Mouse (Mus musculus) embryonic facial prominence, embryonic 10.5 days (tissue): ENCODE measurements around the gene Shank1. TPM values are rescaled to one million over a fixed set of nuclear protein-coding genes. Genes with fewer than 3 reads are reported as not detected.

Source experiments
- DNase-seq: peaks from one replicate; pipeline ENCODE4 v3.0.0-alpha.2; 2017; ENCODE audit warnings: low spot score
- H3K27ac ChIP-seq: fragments of 300-500 bp; sonication (generic); replicated peaks from 2 replicates; pipeline ENCODE4 v1.5.1; 2016; ENCODE audit warnings: mild to moderate bottlenecking
- H3K27me3 ChIP-seq: fragments of 300-500 bp; sonication (generic); replicated peaks from 2 replicates; pipeline ENCODE4 v1.6.1; 2016; ENCODE audit warnings: low read depth, mild to moderate bottlenecking; ENCODE audit not compliant: poor library complexity, severe bottlenecking
- H3K36me3 ChIP-seq: fragments of 300-500 bp; sonication (generic); replicated peaks from 2 replicates; pipeline ENCODE4 v1.6.1; 2016; ENCODE audit warnings: mild to moderate bottlenecking, moderate library complexity
- H3K4me1 ChIP-seq: fragments of 300-500 bp; sonication (generic); 2 replicates; pipeline ENCODE4 v1.6.1; 2016
- H3K4me3 ChIP-seq: fragments of 300-500 bp; sonication (generic); 2 replicates; pipeline ENCODE4 v1.5.1; 2016; ENCODE audit warnings: mild to moderate bottlenecking, moderate library complexity
- H3K9me3 ChIP-seq: fragments of 300-500 bp; sonication (generic); 2 replicates; pipeline ENCODE4 v1.6.1; 2016; ENCODE audit warnings: mild to moderate bottlenecking
- WGBS: fragments of 180-500 bp; shearing (Covaris S2); methylation state at CpG from one replicate; pipeline ENCODE4 v1.1.7; 2016; 5-methylcytosine and 5-hydroxymethylcytosine counted together
- polyA plus RNA-seq: library from polyadenylated mRNA; unstranded; fragments of >200 nt; fragmentation: Nextera tagmentation; extraction: Ambion mirVana; gene quantifications from 2 replicates; pipeline ENCODE4 v1.2.1, GENCODE M21; 2016

Shank1 gene
- polyA plus RNA-seq, 1 experiment from 2014 or later: 0.80 TPM

DNA sequence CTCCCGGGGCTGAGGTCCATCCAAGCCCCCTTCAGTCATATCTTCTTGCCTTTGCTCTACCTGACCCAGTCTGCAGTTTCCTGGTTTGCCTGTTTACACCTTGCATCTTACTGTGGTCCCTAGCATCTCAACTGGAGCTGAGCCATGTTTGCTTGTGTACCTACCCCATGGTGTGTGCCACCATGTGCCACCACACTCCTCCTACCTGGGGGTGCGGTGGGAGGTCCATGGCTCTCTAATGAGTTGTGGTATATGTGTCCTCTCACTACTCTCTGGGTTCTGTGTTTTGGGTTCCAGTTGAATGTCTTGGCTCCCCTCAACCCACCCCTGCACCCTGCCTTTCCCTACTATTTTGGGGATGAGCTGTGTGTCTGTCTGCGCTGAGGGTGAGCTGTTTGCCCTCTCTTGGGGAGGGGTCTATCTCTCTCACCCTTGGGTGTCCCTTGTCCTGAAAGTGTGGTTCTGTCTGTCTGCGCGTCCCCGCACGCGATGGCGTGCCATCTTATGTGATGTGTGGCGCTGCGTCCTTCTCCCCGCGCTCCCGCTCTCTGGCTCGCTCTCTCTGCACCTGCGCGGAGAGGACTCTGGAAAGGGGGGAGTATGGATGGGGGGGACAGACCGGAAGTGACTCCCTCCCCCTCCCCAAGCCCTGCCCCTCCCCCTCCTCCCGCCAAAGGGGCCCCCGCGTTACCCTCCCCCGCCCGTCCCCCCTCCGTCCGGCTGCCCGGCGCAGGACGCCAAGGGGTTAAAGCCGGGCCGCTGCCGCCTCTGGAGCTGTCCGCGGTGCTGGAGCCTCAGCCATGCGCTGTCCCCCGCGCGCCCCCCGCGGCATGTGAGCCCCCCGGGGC lies 25.2 kb downstream of the Shank1 start:
- Histone ChIP-seq H3K36me3 (no peaks in the 10 kb centered on the region), H3K27me3 (peaks cover 86% of the 10 kb centered on the region), H3K4me3 (peak overlapping the region; percentile 61), H3K9me3 (no peaks in the 10 kb centered on the region), H3K27ac (0 out of 2 replicates have a peak overlapping the region, but pooled peaks have one; percentile 14), H3K4me1 (peaks cover 23% of the 10 kb centered on the region)
- WGBS: 4% methylated on average over 38 of the region's 40 CpGs
- DNase-seq: peak; percentile 80

GRCm38 (mm10) chr7:44336046-44337021 lies 26.3 kb downstream of the Shank1 start:
- peaks cover 23% of the 10 kb centered on the region for H3K4me1 ChIP-seq
- no peak overlapping the region for H3K27ac ChIP-seq
- no peaks in the 10 kb centered on the region for H3K36me3 ChIP-seq
- H3K9me3 ChIP-seq: no peaks in the 10 kb centered on the region
- peak overlapping the region; percentile 61 for H3K4me3 ChIP-seq
- H3K27me3 ChIP-seq: peaks cover 91% of the 10 kb centered on the region
- DNase-seq: no peak
- 2% methylated on average over 52 of the region's 54 CpGs for WGBS

DNA sequence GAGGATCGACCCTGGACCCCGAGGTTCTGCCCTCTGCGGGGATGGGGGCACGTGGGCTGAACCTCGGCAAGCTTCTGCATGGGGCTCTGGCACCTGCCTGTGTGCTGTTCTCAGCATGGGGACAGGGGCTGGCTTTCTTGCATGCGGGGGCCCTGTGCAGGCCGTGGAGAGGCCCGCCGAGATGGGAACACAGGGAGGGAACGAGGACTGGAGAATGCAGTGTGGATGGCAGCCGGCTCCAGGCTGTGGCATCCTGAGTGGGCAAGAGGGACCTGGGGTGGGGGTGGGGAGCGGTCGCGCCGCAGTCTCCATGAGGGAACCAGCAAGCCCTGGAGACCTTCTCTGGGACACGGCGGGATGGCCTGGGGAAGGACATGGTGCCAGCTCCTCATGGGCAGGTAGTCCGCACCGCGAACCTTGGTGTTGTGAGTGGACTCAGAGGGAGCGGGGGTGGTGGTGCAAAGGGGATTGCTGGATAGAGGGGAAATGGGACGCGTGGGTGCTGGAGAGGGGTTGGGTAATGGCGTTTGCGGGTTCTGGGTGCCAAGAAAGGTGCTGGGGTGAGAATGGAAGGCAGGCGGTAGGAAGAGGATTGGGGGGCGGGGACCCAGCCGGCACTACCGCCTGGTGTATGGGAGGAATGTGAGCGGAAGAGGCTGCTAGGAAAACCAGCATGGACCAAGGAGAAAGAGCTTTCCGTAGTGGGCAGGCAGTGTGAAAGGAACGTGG lies 27.2 kb downstream of the Shank1 start:
- peak overlapping the region; percentile 61; the same call in 1 of the 2 replicates for H3K4me3 ChIP-seq
- H3K27ac ChIP-seq: no peak overlapping the region
- WGBS: 3% methylated on average over 32 of the region's 32 CpGs
- DNase-seq: no peak
- no peaks in the 10 kb centered on the region for H3K36me3 ChIP-seq
- H3K4me1 ChIP-seq: peaks cover 23% of the 10 kb centered on the region
- H3K27me3 ChIP-seq: peaks cover 95% of the 10 kb centered on the region
- no peaks in the 10 kb centered on the region for H3K9me3 ChIP-seq

- Histone ChIP-seq H3K27ac (no peak overlapping the region), H3K36me3 (no peaks in the 10 kb centered on the region)
- WGBS: 68% methylated on average over 6 of the region's 6 CpGs
These were observed 30.2 kb downstream of the Shank1 start for GRCm38 (mm10) chr7:44340226-44340625.

DNA sequence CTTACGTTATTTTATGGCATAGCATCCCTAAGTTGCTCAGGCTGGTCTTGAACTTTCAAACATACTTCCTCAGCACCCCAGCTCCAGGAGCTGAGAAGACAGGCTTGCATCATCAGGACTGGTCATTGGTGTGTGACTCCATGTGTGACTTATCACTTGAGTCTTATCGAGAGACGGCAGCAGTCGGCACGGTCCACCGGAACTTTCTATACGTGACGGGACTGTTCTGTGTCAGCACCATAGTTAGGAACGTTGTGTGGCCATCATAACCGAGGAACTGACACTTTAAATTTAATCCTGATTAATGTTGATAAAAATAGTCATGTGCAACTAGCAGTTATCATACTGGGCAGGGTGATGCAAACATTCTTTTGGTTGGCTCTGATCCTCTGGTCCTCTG lies 31.1 kb downstream of the Shank1 start:
- Histone ChIP-seq H3K9me3 (no peaks in the 10 kb centered on the region), H3K4me1 (peaks cover 22% of the 10 kb centered on the region), H3K36me3 (no peaks in the 10 kb centered on the region), H3K27me3 (peaks cover 98% of the 10 kb centered on the region), H3K4me3 (no peak overlapping the region), H3K27ac (no peak overlapping the region)
- DNase-seq: no peak
- 87% methylated on average over 10 of the region's 10 CpGs for WGBS

More at GRCm38 (mm10) chr7:44340226-44340625, 30.2 kb downstream of the Shank1 start:
- DNase-seq: no peak
- Histone ChIP-seq H3K27me3 (peaks cover 99% of the 10 kb centered on the region), H3K4me3 (no peak overlapping the region), H3K9me3 (no peaks in the 10 kb centered on the region), H3K4me1 (peaks cover 31% of the 10 kb centered on the region)

DNA sequence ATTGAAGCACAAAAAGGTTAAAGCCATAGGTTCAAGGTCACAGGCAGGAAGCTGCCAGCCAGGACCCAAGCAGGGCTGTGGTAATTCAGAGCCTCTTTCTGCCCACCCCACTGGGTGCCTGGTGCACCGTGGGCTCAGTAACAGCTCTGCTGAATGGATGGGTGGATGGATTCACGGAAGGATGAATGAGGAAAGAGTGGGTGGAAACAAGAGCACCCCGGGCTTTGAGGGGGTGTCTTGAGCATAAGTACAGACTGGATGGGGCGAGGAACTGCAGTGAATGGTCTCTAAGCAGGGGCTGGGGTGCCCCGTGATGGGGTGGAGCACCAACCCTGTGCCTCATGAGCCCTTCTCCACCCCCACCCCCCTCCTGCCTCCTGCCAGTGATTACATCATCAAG lies 31.7 kb downstream of the Shank1 start:
- WGBS: 68% methylated on average over 5 of the region's 5 CpGs
- Histone ChIP-seq H3K4me1 (peaks cover 16% of the 10 kb centered on the region), H3K4me3 (no peak overlapping the region), H3K36me3 (no peaks in the 10 kb centered on the region), H3K27ac (no peak overlapping the region), H3K9me3 (no peaks in the 10 kb centered on the region), H3K27me3 (peaks cover 98% of the 10 kb centered on the region)
- no peak for DNase-seq

DNA sequence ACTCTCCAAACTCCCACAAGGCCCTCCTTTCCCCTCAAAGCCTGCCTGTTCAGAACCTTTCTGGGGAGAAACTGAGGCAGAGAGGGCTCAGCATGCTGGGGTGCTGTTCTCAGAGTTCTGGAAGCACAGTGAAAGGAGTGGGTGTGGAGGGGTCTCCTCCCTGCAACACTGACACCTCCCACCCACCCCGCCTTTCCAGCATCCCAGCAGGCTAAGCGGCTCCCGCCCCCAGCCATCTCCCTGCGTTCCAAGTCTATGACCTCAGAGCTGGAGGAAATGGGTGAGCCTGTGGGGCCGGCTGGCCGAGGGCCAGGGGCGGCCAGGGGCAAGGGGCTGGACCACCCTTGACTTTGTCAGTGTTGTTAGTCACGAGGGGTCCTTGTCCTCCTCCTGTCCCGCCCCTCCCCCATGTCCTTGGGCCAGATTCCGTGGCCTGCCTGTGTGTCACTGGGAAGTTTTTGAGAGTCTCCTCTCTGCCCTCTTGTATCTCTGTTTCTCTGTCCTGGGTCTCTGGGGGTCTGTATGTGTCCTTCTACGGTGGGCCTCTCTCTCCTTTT lies 33.5 kb downstream of the Shank1 start:
- H3K36me3 ChIP-seq: no peaks in the 10 kb centered on the region
- no peaks in the 10 kb centered on the region for H3K9me3 ChIP-seq
- no peak for DNase-seq
- 28% methylated on average over 11 of the region's 11 CpGs for WGBS
- H3K4me3 ChIP-seq: no peak overlapping the region
- H3K27ac ChIP-seq: no peak overlapping the region
- H3K27me3 ChIP-seq: peaks cover 98% of the 10 kb centered on the region
- peaks cover 11% of the 10 kb centered on the region for H3K4me1 ChIP-seq

GRCm38 (mm10) chr7:44344622-44345021 lies 34.6 kb downstream of the Shank1 start:
- Histone ChIP-seq H3K27ac (no peak overlapping the region), H3K4me3 (no peak overlapping the region), H3K9me3 (no peaks in the 10 kb centered on the region), H3K27me3 (peaks cover 98% of the 10 kb centered on the region), H3K36me3 (no peaks in the 10 kb centered on the region), H3K4me1 (peaks cover 11% of the 10 kb centered on the region)
- WGBS: 69% methylated on average over 12 of the region's 12 CpGs
- DNase-seq: no peak

- H3K4me3 ChIP-seq: no peak overlapping the region
- H3K4me1 ChIP-seq: peaks cover 41% of the 10 kb centered on the region
- DNase-seq: no peak
- no peaks in the 10 kb centered on the region for H3K9me3 ChIP-seq
- peaks cover 99% of the 10 kb centered on the region for H3K27me3 ChIP-seq
- WGBS: 21% methylated on average over 3 of the region's 3 CpGs
- H3K36me3 ChIP-seq: no peaks in the 10 kb centered on the region
- no peak overlapping the region for H3K27ac ChIP-seq
These were observed 39.0 kb downstream of the Shank1 start for GRCm38 (mm10) chr7:44349043-44349442.

DNA sequence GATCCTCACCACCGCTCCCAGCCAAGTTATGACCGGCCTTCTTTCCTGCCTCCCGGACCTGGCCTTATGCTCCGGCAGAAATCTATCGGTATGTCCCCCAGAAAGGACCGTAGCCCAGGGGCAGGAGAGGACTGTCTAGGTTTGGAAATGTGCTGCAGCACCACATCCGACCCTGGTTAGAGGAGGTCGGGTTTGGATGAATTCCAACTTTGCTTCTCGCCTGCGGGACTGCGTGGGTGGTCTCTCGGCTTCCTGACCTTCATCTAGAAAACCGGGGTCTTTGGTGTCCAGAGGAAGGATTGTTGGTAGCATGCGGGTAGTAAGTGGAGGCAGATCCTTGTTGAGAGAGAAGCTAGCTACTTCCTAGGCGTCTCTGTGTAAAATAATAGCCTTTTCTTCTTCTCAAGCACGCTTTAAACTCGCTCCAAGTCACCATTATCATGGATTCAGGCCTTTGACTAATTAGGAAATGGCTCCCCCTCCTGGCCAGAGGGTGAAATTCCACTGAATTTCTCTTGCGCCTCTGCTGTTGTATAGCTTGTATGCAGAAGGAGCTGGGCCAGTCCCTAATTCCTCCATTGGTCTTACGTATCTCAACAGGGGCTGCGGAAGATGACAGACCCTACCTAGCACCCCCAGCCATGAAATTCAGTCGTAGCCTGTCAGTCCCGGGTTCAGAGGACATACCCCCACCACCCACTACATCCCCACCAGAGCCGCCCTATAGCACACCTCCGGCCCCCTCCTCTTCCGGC lies 41.1 kb downstream of the Shank1 start:
- peaks cover 100% of the 10 kb centered on the region for H3K27me3 ChIP-seq
- no peaks in the 10 kb centered on the region for H3K36me3 ChIP-seq
- peaks cover 45% of the 10 kb centered on the region for H3K4me1 ChIP-seq
- WGBS: 3% methylated on average over 25 of the region's 25 CpGs
- DNase-seq: peak; percentile 86
- H3K4me3 ChIP-seq: peak overlapping the region; percentile 49
- no peaks in the 10 kb centered on the region for H3K9me3 ChIP-seq
- peak overlapping the region; percentile 32; the same call in 1 of the 2 replicates for H3K27ac ChIP-seq
